Mouse (Mus musculus) olfactory bulb, adult 2 months (tissue): ENCODE measurements at regions not wholly inside any gene's neighbourhood (a gene's known extent, or its start where the extent isn't known, plus 50 kb on each side); places are given as distances from the start of the nearest gene placed in this dataset.

Experiments used
- CTCF ChIP-seq: fragments of 200-500 bp; IDR thresholded peaks from 2 replicates; pipeline ENCODE4 v1.5.1; 2012; ENCODE audit warnings: low read depth, mild to moderate bottlenecking, low read length, moderate library complexity; ENCODE audit not compliant: insufficient read depth
- POLR2A ChIP-seq: fragments of 200-500 bp; IDR thresholded peaks from 2 replicates; pipeline ENCODE4 v1.6.1; 2012; ENCODE audit warnings: mild to moderate bottlenecking, low read depth, low read length, moderate library complexity; ENCODE audit not compliant: insufficient read depth

GRCm38 (mm10) chr5:41177220-41177619 lies 530.7 kb downstream of the Rab28 start:
- TF ChIP-seq CTCF: no peak
- no peak for TF ChIP-seq POLR2A
